Mouse (Mus musculus) left cerebral cortex, postnatal 36 days (tissue): ENCODE results near the gene Rabgap1l. TPM values are rescaled to one million over a fixed set of nuclear protein-coding genes. Genes with fewer than 3 reads are reported as not detected.

Source experiments
- DNase-seq, 2 experiments: peaks; one replicate each; pipeline ENCODE4 v3.0.0; 2021 to 2022; ENCODE audit warnings: low spot score in 2 of 2, mixed read lengths in 1 of 2
- intact Hi-C: fragments of 180-260 bp; cut with DNase I; formaldehyde crosslinking; loops from one replicate; pipeline ENCODE4 v1.15.1; 2025
- microRNA-seq: library from miRNA; unstranded; fragments of <30 nt; microRNA quantifications from one replicate; pipeline ENCODE4 v1.2.0, GENCODE M21; 2022
- total RNA-seq, 2 experiments: library from RNA; stranded (reverse); gene quantifications; 2 replicates each; pipeline ENCODE4 v1.2.3; 2021

Gene Rabgap1l
- total RNA-seq, 2 experiments from 2014 or later: 190 to 205 TPM

DNA sequence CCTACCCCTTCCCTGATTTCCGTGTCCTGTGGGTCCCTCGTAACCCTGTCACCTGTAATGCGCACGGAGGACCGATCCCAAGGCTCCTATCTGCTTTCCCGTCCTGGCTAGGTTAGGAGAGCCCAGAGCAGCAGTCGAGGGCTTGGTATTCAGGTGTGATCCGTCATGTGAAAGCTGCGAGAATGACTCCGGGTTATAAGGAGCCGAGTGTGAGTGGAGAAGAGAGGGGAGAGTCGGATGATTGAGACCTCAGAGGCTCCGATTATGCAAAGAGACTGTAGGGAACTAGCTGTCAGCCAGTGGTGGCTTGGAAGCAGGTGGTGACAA lies 597.7 kb downstream of the Rabgap1l start:
- no peak for DNase-seq
- intact Hi-C loops: loop anchor here (2.0 kb wide), 1 partner anchor 18 kb away; the partner anchor contains the start of gene Cacybp

GRCm38 (mm10) chr1:160194529-160195336 lies 598.3 kb downstream of the Rabgap1l start, which contains the start of gene Mrps14:
Gene Mrps14, plus strand, starts transcription at chr1:160195215.
- intact Hi-C loops: loop anchor here (2.0 kb wide), 1 partner anchor 18 kb away; the partner anchor contains the start of gene Cacybp

DNA sequence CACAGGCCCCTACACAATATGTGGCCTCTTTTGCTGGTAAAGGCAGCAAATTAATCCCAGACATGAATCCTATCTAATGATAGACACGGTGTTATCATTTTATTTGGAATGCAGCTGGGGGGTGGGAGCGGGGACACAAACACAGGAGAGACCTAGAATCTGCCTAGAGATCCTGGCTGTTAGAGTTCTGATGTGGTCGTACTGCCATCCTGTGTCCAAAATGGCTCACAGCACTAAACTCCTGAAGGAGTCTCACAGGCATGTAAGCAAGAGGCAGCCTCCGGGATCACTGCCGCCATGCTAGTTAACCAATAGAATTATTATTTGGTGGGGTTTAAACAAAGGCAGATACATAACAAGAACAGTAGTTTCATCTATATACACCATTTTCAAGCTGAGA lies 608.5 kb downstream of the Rabgap1l start:
- peak; percentile 45 to 46 for DNase-seq
- intact Hi-C loops: loop anchor here (5.0 to 10.0 kb wide), 6 partner anchors 82 to 890 kb away; partner anchors contain the start of gene Tnr

More at GRCm38 (mm10) chr1:160194529-160195336, 598.3 kb downstream of the Rabgap1l start, which contains the start of gene Mrps14:
- peak; percentile 95 to 97 for DNase-seq

DNA sequence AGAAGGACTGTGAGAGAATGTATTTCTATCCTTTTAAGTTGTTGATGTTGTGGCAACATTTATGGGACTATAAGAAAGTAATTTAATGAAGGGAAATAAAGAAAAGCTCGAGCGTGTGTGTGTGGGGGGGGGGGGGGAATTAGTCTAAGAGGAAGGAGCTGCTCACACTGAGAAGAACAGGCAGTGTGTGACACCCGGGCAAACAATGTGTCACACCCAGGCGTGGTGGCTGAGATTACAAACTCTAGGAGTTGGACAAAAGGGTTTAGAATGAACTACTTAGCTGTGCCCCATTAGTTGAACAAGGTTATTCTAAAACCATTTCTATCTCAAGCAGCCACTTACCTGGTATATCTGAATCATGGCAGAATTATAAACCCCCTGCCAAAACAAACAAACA lies 611.8 kb downstream of the Rabgap1l start:
- DNase-seq: no peak
- intact Hi-C loops: loop anchor here (5.0 to 10.0 kb wide), 6 partner anchors 79 to 886 kb away; partner anchors contain the start of gene Tnr

- DNase-seq: no peak
- intact Hi-C loops: no loop called here
Observed at GRCm38 (mm10) chr1:160176903-160177302, 616.1 kb downstream of the Rabgap1l start.

Small RNAs within 50 kb of the gene (microRNA-seq; reads per million reads assigned to microRNA genes)
- gene Mir1927: 1.8 reads per million

Other genes starting within 250 kb of the Rabgap1l start
- gene Rc3h1, start 113.2 kb upstream of the Rabgap1l start, total RNA-seq: 10 to 100 TPM; 41.0 to 42.9 TPM
- under 1 TPM; 0.12 to 0.50 TPM for gene Serpinc1, start 185.4 kb upstream of the Rabgap1l start, total RNA-seq
- gene Zbtb37, start 241.6 kb upstream of the Rabgap1l start, total RNA-seq: 10 to 100 TPM; 17.9 to 19.4 TPM